Mouse (Mus musculus): ENCODE data around the gene Adam8.

- TF ChIP-seq CTCF (IDR thresholded peaks at IDR 0.05; ENCODE audit: borderline replicate concordance, insufficient read depth, low read length) (no peak), POLR2A (IDR thresholded peaks at IDR 0.05; ENCODE audit: low read depth, low read length) (peak; percentile 86)
Observed at GRCm38 (mm10) chr7:139950283-139950971, 41.9 kb downstream of the Adam8 start.
